Mouse (Mus musculus) frontal cortex, postnatal 14 days (tissue): Measurements from ENCODE around the gene Fgfr2.

Experiments
- DNase-seq, 2 experiments: peaks; one replicate each; pipeline ENCODE4 v3.0.0; 2022; ENCODE audit warnings: low spot score in 2 of 2

Fgfr2 gene

DNA sequence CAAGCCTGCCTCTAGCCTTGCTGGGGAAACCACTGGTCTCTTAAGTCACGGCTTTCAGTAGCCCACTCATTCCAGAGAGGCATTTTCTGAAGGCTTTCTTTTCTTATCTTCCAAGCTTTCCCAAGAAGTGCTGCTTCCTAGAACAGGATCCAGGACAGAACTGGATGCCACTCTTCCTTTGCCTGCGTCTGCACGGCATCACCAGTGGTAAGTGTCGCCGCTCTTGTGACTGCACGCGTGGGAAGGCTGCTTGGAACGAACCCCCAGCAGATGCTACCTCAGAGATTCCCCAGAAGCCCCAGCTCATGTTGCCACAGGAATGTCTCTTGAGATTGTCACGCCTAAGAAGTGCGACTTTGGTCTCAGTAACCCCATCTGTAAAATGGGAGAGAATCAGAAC is 2307.5 kb downstream of the Fgfr2 start:
- DNase-seq = no peak

DNA sequence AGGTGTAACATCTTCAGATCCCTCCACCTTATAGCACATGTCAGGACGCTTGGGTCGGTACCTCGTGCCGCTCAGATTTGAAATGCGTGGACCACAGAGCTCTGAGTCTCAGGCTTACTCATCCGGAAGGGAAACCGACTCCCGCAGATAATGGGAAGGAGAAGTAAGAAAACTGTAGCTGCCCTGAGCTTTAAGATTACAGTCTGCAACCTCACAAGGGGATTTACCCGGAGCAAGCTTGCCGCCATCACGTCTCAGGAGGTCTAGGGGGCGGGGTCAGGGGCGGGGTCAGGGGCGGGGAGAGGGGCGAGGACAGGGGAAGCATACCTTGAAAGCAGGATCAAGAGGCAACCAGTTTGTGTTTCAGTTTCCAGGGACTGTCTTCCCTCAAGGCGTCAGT is 2310.7 kb downstream of the Fgfr2 start:
- no peak for DNase-seq

DNA sequence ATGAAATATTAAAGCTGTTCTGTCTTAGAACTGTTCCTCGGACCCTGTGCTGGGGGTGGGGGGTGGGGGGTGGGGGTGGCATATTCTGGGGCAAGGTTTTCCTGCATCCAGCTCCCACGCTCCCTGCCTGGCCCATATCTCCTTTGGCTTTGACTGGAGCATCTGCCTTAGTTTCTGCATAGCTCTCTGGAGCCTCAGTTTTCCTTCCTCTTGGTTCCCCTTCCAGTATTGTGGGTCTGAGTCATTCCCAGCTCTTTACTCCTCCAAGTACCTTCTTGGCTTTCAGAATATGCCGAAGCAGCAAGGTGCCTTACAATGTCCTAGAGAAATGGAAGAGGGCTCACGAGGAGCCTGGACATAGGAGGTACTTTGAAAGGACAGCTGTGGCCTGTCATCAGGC is 2312.9 kb downstream of the Fgfr2 start:
- no peak for DNase-seq

DNA sequence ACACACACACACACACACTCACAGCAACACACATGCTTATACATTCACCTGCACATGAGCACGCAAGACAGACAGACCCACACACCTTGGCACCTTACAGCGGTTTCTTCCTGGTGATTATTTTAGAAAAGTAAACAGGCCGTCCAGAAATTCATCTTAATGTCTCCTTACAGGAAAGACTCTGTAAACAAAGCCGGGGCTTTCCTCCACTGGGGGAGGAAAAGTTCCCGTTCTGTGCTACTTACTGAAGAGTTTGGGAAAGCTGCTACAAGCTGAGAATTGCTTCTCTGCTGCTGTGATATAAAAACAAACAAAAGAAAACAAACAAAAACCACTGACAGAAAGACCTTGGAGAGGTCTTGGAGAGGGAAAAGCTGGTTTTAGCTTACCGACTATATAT is 2314.5 kb downstream of the Fgfr2 start:
- DNase-seq = no peak

DNA sequence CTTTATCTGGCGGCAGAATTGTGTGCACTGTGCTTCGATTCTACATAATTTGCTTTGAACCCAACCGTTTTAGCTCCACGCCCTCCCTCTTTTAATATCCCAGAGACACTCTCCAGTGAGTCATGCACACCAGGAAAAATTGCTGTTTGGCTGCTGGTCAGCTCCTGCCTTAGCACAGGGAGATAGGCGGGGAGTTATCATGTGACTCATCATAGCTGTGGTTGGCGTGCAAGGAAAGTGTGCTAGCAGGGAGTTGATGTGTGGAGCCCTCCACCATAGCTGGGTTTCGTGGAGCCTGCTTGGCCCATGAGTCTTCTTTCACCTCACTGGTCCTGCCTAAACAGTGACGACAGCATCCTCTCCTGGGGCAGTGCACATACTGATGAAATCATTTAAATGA is 2315.4 kb downstream of the Fgfr2 start:
- DNase-seq = peak; percentile 24 to 32

DNA sequence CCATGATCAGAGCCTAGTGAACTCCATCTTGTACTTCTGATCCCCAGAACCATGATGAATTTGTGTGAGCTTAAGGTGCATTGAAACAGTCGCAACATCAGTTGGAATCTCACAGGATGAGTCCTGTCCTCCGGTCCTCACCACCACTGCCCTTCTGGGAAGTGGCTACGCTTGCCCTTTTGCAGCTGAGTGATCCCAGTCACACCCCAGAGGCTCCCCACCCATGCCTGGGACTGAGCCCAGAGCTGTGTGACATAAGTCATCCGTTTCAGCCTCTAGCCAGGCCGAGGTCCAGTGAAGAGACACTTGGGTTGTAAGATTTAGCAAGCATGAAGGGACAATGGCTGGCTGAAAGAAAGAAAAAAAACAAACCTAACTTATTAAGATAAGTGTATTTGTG is 2318.2 kb downstream of the Fgfr2 start:
- no peak for DNase-seq

DNA sequence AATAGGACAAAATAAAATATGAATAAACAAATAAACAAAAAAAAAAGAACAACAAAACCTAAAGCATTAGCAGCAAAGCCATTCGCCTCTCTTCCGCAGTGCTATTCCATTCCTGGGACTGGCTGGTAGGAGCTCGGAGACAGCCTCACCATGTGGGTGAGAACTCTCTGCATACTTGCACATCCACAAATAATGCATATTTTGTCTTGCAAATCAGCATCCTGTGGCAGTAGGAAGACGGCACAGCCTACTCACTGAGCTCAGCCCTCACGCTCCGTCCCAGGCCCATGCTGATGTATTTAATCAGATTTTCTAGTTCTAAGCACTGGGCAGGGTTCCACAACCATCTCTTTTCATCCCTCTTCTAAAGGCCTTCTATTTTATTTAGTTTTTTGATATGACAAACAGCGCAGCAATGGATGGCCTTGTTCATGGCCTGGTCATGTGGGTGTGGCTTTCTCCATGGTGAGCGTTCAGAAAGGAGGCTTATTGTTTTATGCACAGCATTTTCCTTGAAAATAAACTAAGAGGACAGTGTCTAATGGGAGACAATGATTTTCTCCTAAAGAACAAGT is 2319.8 kb downstream of the Fgfr2 start:
- DNase-seq = no peak

DNA sequence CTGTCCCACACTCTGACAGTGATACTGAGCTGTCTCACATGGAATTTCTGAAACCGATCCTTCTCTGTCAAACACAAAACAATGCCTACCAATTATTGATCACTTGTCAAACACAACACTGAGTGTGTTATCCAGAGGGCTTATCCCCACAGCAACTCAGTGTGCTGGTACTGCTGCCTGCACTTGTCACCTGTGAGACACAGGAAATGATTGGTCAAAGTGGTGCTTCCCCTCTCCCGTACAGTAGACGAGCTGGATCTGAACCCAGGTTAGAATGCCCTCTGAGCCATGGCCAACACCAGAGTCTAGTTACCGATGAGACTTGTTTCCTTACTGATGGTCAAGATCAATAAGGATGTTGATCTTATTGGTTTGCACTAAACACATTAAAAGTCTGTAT is 2321.3 kb downstream of the Fgfr2 start:
- no peak for DNase-seq

DNA sequence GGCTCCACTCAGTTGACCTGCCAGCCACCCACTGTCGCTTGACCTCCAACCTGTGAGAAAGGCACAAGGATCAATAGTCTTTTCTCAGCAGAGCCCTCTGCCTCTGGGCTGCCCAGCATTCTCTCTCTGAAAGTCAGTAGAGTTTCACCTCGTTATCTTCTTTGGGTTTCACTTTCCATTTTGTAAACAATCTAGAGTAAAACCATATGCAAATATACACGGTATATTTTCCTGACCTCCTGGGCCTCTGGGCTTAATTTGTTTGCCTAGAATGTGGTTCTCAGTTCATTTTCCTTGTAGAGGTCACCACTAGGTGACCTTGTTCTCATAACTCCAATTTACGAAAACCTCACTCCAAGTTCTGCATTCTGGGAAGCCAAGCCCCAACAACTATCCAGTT is 2322.5 kb downstream of the Fgfr2 start:
- no peak for DNase-seq

DNA sequence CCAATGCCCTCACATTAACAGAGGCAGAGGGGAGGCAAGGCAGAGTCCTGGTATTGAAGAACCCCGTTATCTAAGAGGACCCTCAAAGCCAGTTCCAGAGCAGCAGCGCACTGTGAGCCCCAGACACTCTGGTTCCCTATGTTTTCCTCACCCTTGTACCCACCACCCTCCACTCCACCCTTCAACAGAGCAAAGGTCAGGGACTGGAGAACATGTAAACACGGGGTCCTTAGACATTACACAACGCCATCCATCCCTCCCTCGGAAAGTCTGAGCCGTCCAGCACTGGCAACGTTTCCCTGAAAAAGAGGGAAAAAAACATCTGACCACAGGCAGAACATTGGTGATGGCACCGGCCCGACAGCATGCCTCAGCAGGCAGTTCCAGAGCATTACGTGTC is 2323.7 kb downstream of the Fgfr2 start:
- DNase-seq = no peak

DNA sequence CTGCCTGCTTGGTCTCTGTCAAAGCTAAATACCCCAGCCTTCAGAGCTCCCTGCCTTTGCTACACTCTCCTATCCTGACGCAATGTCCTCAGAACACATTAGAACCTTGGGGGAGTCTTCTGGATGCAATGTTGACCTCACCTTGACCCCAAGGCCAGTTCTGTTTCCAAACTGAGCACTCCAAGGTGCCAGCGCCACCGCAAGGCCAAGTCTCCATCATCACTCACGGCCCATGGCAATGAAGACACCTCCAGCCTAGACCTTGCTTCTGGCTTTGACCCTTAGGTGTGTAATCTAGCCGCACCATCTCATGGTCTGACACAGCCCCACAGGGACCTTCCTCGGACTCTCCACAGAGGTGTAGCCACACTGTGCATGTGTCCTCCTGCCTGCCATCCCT is 2325.6 kb downstream of the Fgfr2 start:
- DNase-seq = no peak

DNA sequence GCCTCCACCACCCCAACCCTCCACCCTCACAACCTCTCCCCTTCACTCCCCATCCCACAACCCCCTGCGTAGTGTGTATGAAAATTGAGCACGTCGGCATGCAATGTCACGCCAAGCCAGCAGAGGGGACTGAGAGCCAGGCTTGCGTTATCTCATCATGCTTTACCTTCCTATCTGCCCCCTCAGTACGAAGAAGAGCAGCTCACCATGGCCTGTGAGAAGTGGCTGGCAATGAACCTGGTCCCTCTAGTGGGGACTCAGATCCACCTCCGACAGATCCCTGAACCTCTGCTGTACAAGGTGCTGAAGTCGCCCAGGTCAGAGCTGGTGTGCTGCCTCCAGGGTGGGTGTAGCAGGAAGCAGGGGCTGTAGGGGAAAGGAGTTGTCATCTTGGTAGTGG is 2326.4 kb downstream of the Fgfr2 start:
- no peak for DNase-seq

DNA sequence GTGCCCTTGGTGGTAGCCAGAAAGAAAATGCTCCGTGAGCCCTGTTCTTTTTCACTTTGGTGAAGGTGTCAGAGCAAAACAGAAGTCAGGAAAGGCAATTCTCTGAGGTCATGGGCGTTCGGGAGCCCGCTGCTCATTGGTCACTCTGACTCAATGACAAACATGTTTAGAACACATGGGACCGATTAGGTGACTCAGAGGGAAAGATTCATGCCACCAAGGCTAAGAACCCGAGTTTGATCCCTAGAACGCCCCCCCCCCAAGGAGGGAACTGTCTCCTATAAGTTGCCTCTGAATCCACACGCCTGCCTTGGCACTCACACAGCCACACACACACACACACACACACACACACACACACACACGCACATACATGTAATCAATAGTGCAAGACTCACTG is 2329.5 kb downstream of the Fgfr2 start:
- no peak for DNase-seq

DNA sequence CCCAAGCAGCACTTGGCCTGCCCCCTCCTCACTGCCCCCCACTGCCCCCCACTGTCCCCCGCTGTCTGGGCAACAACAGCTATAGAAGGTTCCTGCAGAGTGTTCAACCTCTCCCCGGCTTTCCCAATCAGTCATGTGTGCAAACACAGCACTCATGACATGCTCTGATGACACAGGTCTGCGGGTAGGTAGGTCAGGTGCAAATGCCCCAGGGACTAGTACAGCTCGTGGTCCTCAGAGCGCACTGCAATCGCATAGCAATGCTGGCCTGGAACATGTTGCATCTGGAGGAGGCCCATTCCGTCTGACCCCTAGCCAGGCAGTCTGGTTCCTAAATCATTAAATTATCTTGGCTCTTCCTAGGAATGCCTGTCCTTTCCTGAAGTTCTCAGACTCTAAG is 2333.7 kb downstream of the Fgfr2 start:
- DNase-seq = no peak

DNA sequence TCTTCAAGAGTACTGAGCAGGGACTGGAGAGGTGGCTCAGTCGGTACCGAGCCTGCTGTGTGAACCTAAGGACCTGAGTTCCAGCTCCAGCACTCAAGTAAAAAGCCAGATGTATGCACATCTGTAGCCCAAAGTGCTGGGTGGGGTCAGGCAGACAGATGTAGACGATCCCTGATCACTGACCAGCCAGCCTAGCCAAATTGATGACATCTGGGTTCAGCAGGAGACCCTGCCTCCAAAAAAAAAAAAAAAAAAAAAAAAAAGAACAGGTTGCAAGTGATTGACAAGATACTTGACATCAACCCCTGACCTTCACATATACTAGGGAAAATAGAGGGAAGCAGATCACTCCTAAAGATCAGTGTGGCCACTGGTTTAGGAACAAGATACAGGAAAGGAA is 2334.2 kb downstream of the Fgfr2 start:
- DNase-seq = no peak

DNA sequence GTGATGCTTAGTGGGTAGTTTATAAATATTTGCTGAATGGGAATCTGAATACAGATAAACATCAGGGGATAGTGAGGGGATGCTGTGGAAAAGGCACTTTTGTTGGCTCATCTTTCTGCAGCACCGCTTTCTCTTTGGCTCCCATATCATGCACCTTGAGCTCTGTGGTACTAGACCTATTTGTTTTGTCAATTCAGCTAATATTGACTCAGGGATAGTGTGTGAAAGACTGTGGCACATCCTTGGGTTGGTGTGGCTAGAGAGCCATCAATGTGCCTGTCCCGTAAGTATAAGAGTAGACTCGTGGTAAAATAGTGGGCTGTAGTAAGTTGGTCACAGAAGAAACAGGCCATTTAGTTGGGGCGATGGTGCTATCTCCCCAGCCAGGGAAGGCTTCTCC is 2335.6 kb downstream of the Fgfr2 start:
- DNase-seq = no peak

DNA sequence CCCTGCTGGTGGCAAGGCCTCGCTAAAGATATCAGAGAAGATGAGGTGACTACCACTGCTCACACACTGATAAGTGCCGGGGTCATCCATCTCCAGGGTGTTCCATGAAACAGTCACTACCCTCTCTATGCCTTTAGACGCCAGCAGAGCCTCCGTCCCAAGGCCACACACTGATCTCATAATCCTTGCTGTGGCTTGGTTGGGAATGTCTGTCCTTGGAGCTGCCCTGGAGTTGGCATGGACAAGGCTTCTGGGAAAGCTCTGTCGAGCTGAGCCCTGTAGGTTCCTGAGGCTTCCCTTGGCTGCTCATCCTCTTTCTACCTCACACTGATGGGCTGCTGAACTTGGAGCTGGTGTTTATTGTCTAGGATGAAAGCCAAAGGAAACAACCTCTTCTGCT is 2336.4 kb downstream of the Fgfr2 start:
- DNase-seq = no peak

DNA sequence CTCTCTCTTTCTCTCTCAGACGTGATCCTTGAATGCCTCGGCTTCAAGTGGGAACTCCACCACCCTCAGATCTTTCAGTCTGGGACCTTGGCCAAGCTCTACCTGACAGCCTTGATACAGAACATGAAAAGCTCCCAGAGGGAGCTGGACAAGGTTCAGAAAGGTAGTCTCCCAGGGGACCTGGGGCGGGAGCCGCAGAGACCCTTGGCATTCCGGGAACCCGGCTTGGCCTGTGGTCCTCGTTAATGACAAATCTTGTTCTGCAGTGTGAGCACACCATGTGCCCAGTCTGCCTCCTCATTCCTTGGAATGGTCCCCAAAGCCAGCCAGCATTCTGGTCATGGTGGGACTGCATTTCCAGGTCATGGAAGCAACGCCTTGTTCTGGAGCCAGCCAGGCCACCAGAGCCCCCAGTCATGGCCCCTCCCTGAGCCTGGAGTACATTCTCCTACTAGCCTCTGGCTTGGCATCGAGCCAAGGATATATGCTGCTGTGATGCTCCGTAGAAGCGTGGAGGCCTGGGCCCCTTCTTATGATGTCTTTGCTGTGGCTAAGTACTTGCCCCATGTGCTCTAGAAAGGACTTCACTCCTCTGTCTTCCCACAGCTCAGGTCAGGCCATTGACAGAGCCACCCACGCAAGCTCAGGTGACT is 2337.1 kb downstream of the Fgfr2 start:
- no peak for DNase-seq

DNA sequence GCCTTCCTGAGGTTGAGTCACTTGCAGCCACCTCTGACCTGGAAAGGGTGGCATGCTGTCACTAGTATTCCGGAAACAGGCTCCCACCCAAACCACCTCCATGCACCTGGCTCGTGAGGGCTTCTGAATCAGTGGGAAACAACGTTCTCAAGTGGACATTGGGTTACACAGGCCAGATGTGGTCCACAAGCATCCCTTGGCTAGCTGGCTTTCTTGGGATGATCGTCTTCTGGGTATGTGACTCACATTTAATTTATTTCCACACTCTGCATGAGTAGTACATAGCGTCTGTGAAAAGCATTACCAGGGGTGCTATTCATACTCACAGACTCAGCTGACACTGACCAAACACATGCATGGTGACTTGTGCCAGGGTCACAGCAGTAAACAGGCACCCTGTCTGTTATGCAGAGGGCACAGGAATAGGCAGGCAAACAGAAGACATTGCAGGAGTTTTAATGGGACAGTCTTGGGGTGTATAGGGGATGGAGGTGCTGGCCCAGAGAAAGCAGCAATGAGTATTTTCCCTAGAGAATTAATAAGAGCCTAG is 2340.6 kb downstream of the Fgfr2 start:
- no peak for DNase-seq

DNA sequence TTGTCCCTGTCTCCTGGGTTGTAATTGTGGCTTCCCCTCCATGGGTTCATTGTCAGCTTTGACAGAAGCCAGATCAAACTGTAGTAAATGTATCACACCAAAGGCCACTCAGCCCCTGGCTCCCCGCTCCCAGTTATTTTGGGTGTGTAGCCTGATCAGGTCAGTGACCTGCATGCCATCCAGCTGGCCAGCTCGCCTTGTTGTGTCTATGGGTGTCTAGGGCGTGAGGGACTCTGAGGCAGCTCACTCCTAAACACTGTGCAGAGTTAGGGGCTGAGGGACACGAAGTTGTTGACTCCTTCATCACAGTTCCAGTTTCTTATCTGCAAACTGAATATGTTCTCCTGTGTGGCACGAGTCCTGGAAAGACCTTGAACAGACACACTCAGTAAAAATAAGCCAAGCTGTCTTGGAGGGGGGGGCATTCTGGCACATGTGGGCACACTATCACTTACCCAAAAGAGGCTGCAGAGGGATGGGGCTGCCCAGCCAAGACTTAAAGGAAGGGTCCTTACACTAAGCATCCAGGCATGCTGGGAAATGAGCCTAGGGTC is 2342.2 kb downstream of the Fgfr2 start:
- no peak for DNase-seq

DNA sequence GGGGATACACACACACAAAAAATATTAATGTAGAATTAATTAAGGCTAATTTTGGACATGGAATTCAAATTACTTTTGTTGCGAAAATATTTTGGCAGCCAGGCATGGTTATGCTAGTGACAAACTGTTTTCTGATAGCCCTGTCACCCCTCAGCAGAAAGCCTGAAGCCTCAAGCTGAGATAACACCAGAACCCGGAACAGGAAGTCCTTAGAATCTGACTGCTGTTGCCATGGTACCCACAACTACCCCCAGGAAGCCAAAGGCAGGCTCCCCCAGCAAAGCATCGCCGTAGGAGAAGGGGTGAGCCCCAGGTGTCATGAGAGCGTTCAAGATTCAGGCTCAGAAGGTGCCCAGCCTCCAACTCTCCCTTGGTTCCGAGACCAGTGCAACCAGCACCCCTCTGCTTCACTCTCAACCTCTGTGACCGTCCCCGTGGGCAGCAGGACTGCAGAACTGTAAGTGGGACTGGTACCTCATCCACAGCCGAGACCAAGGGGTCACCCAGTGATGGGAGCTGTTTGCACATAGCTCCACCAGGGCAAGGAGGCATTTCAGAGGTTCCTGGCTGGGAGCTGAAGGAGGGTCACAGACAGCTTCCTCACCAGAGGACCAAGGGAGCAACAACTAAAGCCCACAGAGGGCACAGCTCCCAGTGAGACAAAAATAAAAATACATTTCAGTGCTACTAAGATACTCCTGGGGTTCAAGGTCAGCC is 2349.1 kb downstream of the Fgfr2 start, which contains the start of gene Btbd16:
Gene Btbd16 (plus strand): TSS at position 156 of the 717 bp plus-strand sequence.
- no peak for DNase-seq

DNA sequence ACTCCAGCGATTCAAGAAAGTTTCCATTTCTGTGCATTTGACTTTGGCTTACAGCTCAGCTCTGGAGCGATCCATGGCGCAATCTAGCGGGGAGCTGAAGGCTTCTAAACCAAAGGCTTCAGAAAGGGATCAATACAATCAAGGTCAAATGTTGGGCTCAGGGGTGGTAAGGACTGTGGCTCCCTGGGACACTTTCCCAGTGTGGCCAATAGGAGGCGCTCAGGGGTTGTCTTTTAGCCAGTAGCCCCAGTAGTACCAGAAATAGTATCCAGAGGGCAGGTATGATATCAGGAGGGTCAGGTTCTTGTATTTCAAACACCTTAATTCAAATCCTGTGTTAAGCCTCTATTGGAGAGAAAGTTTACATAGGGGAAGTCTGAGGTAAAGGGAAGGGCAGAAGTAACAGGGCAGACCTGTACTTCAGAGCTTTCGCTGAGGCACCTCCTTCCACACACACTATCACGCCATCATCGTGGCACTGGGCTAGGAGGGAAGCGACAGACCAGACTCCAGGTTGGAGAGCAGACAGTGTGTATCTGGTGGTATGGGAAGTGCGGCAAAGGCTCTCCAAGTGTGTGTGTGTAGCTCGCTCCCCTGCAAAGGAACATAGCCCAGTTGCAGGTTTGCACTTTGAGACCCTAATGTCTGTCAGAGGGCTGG is 2349.8 kb downstream of the Fgfr2 start:
- no peak for DNase-seq
